Mouse (Mus musculus) ES-E14 (cell line): ENCODE measurements around the gene Naa20. TPM values are rescaled to one million over a fixed set of nuclear protein-coding genes. Genes with fewer than 3 reads are reported as not detected.

ENCODE experiments used
- DNase-seq: peaks from one replicate; pipeline ENCODE4 v3.0.0-alpha.2; 2013; ENCODE audit warnings: low read depth, low spot score
- H3K27ac ChIP-seq: 2 replicates; pipeline ENCODE4 v1.5.1; 2012; ENCODE audit warnings: low read depth, mild to moderate bottlenecking, low read length, moderate library complexity, mixed read lengths; ENCODE audit not compliant: poor library complexity, insufficient read depth, severe bottlenecking
- H3K36me3 ChIP-seq: 2 replicates; pipeline ENCODE4 v1.6.1; 2012; ENCODE audit warnings: mild to moderate bottlenecking, low read length, moderate library complexity, mixed read lengths; ENCODE audit not compliant: control insufficient read depth, poor library complexity, insufficient read depth, severe bottlenecking
- H3K4me1 ChIP-seq, 2 experiments: fragments of 150-350 bp in 1 of 2; sonication (generic) in 1 of 2; 2 replicates each; pipeline ENCODE4 v1.6.1; 2012; ENCODE audit warnings: low read length in 2 of 2, mild to moderate bottlenecking in 1 of 2, mixed read lengths in 1 of 2; ENCODE audit not compliant: control insufficient read depth in 2 of 2, insufficient read depth in 2 of 2, poor library complexity in 1 of 2
- H3K4me3 ChIP-seq, 2 experiments: fragments of 150-350 bp in 1 of 2; sonication (generic) in 1 of 2; 2 replicates each; pipeline ENCODE4 v1.5.1; 2012; ENCODE audit warnings: low read length in 2 of 2, low read depth in 1 of 2, mild to moderate bottlenecking in 1 of 2, mixed read lengths in 1 of 2; ENCODE audit not compliant: insufficient read depth in 1 of 2, poor library complexity in 1 of 2, severe bottlenecking in 1 of 2
- H3K9ac ChIP-seq: 2 replicates; pipeline ENCODE4 v1.6.1; 2012; ENCODE audit warnings: low read depth, mild to moderate bottlenecking, low read length, mixed read lengths; ENCODE audit not compliant: poor library complexity, insufficient read depth, severe bottlenecking
- H3K9me3 ChIP-seq: fragments of 150-350 bp; sonication (generic); 2 replicates; pipeline ENCODE4 v1.6.1; 2012; ENCODE audit warnings: low read depth, mild to moderate bottlenecking, low read length; ENCODE audit not compliant: control insufficient read depth, insufficient read depth
- CHD2 ChIP-seq: IDR thresholded peaks from 2 replicates; pipeline ENCODE4 v1.6.1; 2014; ENCODE audit warnings: mild to moderate bottlenecking, low read depth, low read length, inconsistent platforms
- HCFC1 ChIP-seq: IDR thresholded peaks from 2 replicates; pipeline ENCODE4 v1.6.1; 2012; ENCODE audit warnings: low read length, inconsistent platforms, borderline replicate concordance; ENCODE audit not compliant: insufficient read depth
- MAFK ChIP-seq: IDR thresholded peaks from 2 replicates; pipeline ENCODE4 v1.6.1; 2014; ENCODE audit warnings: mild to moderate bottlenecking, low read depth, low read length, inconsistent platforms; ENCODE audit not compliant: insufficient read depth
- ZC3H11A ChIP-seq: IDR thresholded peaks from 2 replicates; pipeline ENCODE4 v1.6.1; 2012; ENCODE audit warnings: low read depth, mild to moderate bottlenecking, inconsistent platforms, low read length, borderline replicate concordance
- ZNF384 ChIP-seq: IDR thresholded peaks from 2 replicates; pipeline ENCODE4 v1.6.1; 2012; ENCODE audit warnings: low read depth, low read length, inconsistent platforms
- in situ Hi-C, 2 experiments: fragments of 600-800 bp; cut with MboI; formaldehyde crosslinking; loops; one replicate each; pipeline ENCODE4 v1.15.1; 2025; ENCODE audit warnings: low sequenced_read_pairs in 2 of 2, inconsistent platforms in 1 of 2; ENCODE audit not compliant: unreplicated experiment in 2 of 2
- total RNA-seq: library from RNA; depleted of rRNA; stranded (reverse); fragments of 300-350 nt; gene quantifications from 2 replicates; pipeline ENCODE4 v1.2.3, GENCODE M21; 2012

Gene Naa20
- total RNA-seq, 1 experiment: 87.6 TPM

GRCm38 (mm10) chr2:145874879-145875482, 26.9 kb upstream of the Naa20 start:
- Histone ChIP-seq H3K4me3 (no peak overlapping the region), H3K9ac (no peak overlapping the region), H3K9me3 (no peaks in the 10 kb centered on the region), H3K36me3 (no peaks in the 10 kb centered on the region), H3K4me1 (no peaks in the 10 kb centered on the region; a peak in 1 of 4 replicates), H3K27ac (no peak overlapping the region)
- DNase-seq: no peak
- TF ChIP-seq HCFC1 (no peak), ZC3H11A (no peak), ZNF384 (no peak), CHD2 (no peak)
- in situ Hi-C loops: no loop called here

DNA sequence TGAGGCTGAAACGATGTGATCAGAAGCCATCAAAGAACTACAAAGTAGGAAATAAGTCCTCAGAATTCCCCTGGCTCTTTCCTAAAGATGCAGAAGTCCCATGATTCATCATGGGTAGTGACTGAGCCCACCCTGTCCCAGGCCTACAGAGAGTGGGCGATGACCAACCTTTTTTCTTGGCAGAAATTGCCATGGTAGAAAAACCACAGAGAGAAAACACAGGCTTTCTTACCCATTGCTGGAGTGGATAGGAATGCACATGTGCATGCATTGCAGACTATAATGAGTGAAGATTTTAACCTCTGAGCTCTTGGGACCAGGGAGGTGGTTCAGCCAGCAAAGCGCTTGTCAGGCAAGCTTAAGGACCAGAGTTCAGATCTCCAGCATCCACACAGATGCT, 24.7 kb upstream of the Naa20 start:
- Histone ChIP-seq H3K9me3 (no peaks in the 10 kb centered on the region), H3K27ac (no peak overlapping the region), H3K4me1 (no peaks in the 10 kb centered on the region; a peak in 1 of 4 replicates), H3K9ac (no peak overlapping the region), H3K36me3 (no peaks in the 10 kb centered on the region), H3K4me3 (no peak overlapping the region)
- TF ChIP-seq MAFK: no peak
- TF ChIP-seq ZC3H11A: no peak
- TF ChIP-seq HCFC1: no peak
- TF ChIP-seq ZNF384: no peak
- no peak for TF ChIP-seq CHD2
- DNase-seq: no peak
- in situ Hi-C loops: no loop called here

DNA sequence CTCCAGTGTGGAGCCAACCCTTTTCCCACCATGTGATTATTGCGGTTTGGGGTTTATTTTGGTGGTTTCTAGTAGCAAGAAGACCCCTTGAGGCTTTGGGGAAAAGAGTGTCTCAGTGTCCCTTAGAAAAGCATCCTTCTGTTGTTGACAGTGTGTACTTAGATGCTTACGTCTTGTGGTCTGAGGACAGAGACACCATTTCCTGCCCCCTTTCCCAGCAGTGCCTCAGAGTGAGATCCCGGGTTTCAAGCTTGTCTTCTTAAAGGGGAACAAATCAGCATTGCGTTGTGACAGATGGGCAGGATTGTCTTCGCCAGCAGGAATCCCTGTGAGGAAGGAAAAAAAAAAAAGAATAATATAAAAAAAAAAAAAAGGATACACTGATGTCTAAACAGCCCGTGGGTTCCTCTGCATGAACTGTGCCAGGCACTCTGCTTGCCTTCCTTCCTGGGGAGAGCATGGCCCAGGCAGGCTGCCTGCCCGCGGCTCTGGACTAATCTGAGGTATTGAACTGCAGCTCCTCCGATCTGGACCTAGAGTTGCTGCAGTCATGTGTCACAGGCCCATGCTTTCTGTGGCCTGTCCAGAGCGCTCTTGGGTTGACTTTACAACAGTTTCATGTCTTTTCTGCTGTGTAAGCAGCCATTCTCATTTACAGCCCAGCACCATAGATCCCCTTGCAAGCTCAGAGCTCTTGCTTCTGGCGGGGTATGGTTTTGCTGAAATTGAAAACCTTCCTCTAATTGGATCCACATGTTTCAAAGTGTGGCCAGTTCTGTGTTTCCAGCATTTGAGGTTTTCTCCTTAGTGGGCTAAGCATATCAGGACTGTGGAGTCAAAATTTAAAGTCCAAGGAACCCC, 20.8 kb upstream of the Naa20 start:
- Histone ChIP-seq H3K4me3 (no peak overlapping the region), H3K4me1 (peaks cover 5 to 16% of the 10 kb centered on the region in 2 experiments), H3K9me3 (no peaks in the 10 kb centered on the region), H3K27ac (no peak overlapping the region), H3K36me3 (no peaks in the 10 kb centered on the region; the same call in 1 of the 2 replicates), H3K9ac (no peak overlapping the region)
- DNase-seq: no peak
- no peak for TF ChIP-seq ZNF384
- TF ChIP-seq ZC3H11A: no peak
- TF ChIP-seq MAFK: no peak
- no peak for TF ChIP-seq CHD2
- TF ChIP-seq HCFC1: no peak
- in situ Hi-C loops: no loop called here

DNA sequence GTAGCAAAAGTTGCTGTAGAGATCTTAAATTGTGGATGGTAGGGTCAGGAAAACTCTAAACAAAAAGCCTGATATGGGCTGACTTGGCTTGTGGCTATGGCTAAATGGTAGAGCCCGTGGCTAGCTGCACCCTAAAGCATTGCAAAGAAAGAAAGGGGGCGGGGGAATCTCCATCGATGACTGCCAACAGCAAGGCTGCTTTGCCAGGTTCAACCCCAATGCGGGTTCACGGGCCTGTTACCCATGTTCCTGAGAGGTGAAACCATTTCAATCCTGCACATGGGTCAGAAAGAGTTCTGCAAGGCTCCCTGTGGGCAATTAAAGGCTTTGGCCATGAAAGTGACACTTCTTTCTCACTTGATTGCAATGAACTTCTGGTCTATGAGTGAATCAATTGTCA, 20.0 kb upstream of the Naa20 start:
- TF ChIP-seq HCFC1 (no peak), ZC3H11A (no peak), CHD2 (no peak), MAFK (no peak), ZNF384 (no peak)
- in situ Hi-C loops: no loop called here
- Histone ChIP-seq H3K4me3 (no peak overlapping the region), H3K36me3 (no peaks in the 10 kb centered on the region; the same call in 1 of the 2 replicates), H3K27ac (no peak overlapping the region), H3K4me1 (peaks cover 5 to 16% of the 10 kb centered on the region in 2 experiments), H3K9ac (no peak overlapping the region), H3K9me3 (no peaks in the 10 kb centered on the region)
- DNase-seq: no peak
